Mouse (Mus musculus) liver, embryonic 14.5 days (tissue): ENCODE data around the gene Furin.

Experiments used
- CTCF ChIP-seq: IDR thresholded peaks from 2 replicates; pipeline ENCODE4 v1.5.1; 2016; ENCODE audit warnings: antibody characterized with exemption, low read depth, control low read depth
- EP300 ChIP-seq: IDR thresholded peaks from 2 replicates; pipeline ENCODE4 v1.6.1; 2016; ENCODE audit warnings: antibody characterized with exemption, low read depth

DNA sequence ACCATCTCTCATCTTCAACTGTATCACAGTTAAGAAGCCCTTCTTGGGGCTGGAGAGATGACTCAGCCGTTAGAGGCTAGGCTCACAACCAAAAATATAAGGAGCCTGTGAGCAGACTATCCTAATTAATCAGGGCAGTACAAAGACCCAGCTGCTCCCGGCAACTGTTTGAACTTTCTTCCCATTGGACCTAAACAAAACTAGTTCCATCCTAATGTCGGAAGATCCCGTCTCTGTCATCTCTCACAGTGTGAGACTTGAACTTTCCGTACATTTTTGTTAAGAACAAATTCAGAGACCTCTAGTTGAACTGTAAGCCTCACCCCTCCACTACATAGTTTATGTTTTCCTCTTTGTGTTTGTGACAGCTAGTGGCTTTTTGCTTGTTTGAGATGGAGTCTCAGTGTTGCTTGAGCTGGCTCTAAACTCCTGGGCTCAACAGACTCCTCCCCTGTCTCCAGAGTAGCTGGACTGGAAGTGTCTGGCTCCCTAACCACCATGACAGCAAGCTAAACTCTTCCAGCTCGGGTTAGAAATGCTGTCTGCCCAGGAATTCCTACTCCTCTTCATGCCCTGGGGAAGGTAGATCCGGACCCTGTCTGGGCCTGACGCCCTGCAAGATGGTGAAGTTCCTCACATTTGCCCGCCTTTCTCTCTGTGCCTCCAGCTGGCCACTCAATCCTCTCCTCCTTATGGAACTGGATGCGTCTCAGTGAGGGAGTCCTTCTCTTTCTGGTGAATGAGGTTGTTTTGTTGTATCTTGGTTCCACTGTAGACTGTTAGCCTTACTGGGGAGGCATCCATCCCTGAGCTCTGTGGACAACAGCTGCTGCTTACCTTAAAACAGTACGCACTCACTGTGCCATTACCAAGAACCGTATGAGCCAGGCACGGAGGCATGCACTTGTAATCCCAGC is 57.3 kb downstream of the Furin start:
- no peak for TF ChIP-seq CTCF
- TF ChIP-seq EP300: no peak
